Mouse (Mus musculus) layer of hippocampus, postnatal 36 days (tissue): ENCODE data around the gene Hoxd9. TPM values are rescaled to one million over a fixed set of nuclear protein-coding genes. Genes with fewer than 3 reads are reported as not detected.

Experiments used
- DNase-seq, 2 experiments: peaks; one replicate each; pipeline ENCODE4 v3.0.0; 2022
- total RNA-seq, 2 experiments: library from RNA; stranded (reverse); gene quantifications; 2 replicates each; pipeline ENCODE4 v1.2.3; 2021

The Hoxd9 gene
- total RNA-seq, 2 experiments from 2014 or later = not detected

DNA sequence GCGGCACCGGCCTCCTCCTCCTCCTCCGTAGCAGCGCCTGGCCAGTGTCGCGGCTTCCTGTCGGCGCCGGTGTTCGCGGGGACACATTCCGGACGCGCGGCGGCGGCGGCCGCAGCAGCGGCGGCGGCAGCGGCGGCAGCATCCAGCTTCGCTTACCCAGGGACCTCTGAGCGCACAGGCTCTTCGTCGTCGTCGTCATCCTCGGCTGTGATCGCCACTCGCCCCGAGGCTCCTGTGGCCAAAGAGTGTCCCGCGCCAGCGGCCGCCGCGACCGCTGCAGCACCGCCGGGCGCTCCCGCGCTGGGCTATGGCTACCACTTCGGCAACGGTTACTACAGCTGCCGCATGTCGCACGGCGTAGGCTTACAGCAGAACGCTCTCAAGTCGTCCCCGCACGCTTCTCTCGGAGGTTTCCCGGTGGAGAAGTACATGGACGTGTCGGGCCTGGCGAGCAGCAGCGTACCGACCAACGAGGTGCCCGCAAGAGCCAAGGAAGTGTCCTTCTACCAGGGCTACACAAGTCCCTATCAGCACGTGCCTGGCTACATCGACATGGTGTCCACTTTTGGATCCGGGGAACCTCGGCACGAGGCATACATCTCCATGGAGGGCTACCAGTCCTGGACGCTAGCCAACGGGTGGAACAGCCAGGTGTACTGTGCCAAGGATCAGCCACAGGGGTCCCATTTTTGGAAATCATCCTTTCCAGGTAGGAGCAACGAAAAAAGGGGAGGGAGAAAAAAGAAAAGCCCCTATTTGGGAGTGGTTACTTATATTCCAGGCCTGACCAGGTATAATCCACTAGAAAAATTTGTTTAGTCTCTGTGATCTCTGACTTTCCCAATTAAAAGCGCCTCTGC, 28.9 kb upstream of the Hoxd9 start:
- DNase-seq = no peak

DNA sequence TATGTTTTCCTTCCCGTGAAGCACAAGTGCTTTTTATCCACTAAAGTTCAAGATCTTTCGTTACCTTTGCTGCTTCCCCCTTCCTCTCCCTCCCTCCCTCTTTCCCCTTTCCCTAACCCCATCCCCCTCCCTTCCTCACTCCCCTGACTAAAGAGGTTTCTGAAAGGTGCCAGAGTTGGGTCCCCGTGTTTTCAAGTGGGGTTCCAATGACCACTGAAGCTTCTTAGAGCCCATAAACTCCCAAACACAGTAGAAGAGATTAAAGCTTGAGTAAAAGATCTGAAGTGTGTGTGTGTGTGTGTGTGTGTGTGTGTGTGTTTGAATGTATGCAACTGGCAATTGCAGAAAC, 28.3 kb upstream of the Hoxd9 start:
- DNase-seq = no peak

DNA sequence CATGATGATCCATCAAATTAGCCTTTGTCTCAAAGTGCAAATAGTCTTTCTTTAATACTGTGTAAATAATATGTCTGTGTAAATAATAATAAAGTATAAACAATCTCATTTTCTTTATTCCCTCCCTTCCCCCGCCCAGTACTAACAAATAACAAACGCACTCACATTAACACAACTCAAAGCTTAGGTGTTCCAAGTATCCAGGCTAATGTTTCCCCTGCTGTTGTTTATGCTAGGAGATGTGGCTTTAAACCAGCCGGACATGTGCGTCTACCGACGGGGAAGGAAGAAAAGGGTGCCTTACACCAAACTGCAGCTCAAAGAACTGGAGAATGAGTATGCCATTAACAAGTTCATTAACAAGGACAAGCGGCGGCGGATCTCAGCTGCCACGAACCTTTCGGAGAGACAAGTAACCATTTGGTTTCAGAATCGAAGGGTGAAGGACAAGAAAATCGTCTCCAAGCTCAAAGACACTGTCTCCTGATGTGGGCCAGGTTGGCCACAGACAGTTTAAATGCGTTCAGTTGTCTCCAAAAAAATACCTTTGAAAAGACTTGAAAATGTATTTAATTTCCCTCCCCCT, 27.8 kb upstream of the Hoxd9 start:
- DNase-seq = no peak

DNA sequence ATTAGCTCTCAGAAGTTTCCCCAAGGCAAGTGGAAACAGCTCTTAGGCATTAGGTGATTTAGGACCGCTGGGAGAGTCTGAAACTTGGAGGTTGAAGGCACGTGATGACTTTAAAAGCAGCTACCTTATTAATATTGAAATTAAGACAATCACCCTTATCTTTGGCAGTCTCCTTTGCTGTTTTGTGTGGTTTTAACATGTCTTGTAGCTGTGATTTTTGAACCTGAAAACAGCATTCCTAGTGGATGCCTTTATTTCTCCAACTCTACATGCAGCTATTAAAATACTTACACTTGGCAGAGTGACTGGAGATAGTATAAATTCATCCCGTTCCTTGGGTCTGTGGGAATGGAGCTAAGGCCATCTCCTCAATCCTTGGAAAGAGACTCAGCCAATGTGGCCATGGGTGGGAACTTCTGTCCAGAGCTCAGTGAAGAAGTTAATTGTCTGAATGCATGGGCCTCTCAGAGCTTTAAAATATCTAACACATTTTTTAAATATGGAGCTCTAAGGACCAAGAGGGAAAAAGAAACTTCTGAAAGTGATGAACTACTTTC, 26.8 kb upstream of the Hoxd9 start:
- no peak for DNase-seq

DNA sequence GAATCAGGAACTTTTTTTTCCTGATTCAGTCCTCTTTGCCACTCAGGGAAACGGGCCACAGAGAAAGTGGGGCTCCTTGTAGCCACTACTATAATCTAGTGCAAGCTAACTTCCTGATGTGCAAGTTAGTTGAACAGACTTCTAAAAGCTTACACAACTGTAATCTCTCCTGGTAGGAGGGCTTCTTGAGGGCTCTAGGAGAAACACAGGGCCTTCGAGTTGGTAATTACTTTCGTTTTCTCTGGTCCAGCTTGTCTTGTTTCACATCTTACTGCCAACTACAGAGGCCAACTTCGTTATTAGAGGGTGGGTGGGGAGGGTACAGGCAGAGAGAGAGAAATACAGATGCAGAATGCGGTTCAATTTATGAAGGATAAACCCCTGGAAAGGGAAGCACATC, 25.7 kb upstream of the Hoxd9 start:
- DNase-seq = no peak

DNA sequence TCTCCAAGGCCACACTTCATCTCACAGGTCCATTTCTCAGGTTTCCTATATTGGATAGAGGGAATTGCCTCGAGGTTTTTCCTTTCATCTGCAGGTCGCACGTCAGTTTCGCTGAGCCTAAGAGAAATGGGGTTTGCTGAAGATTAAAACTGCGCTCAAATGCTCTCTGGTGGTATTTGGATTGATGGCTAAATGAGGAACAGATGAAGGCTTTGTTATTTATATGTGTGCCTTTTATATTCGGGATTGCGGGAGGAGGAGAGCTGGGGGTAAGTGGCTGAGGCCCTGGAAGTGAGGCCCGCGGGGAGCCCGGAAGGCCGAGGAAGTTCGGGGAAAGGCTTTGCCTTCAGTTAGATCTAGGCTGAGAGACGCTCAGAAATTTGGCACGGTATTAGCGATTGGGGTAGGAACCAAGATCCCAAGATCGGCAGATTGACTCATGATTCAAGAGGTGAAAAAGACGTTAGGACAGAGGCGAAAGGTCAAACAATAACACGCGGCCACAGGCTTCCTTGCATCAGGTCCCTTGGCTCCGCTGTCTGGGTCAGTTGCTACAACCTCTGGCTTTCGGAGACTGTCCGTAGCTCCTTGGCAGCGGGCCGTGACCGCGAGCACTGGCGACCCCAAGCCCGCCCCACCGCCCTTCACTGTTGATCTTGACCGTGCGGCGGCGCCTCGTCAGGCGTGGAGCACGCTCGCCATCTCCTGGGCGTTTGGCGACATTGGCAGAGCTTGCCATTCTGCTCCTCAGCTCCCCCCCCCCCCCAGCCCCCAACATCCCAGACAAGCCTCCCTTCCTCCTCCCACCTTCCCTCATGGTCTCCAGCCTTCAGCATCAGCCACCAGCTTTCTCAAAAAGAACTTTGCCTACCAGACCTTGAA, 24.8 kb upstream of the Hoxd9 start:
- no peak for DNase-seq

DNA sequence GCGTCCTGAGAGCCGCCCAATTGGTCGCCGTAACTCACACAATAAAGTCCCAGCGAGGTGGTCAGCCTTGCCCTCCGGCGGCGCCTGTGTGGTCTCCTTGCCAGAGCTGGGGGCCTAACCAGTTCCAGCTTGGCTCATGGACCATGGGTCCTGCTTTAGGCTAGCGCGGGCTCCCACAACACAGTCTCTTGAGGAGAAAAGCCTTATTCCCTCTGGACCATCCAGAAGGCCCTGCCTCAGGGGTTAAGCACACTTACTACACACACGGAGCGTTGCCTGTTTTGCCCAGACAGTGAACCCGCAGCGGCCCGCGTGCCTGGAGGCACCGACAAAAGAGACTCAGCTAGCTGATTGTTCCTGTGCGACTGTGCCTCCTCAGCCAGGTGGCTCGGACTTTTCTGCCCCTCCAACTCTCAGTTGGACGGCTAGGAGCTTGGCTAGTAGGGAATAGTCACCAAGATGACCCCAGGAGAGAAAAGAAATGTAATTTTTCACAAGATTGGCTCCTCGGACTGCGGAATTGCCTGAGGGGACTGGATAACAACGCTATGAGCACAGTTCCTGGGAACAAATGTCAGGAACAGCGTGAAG, 23.6 kb upstream of the Hoxd9 start:
- DNase-seq = no peak

DNA sequence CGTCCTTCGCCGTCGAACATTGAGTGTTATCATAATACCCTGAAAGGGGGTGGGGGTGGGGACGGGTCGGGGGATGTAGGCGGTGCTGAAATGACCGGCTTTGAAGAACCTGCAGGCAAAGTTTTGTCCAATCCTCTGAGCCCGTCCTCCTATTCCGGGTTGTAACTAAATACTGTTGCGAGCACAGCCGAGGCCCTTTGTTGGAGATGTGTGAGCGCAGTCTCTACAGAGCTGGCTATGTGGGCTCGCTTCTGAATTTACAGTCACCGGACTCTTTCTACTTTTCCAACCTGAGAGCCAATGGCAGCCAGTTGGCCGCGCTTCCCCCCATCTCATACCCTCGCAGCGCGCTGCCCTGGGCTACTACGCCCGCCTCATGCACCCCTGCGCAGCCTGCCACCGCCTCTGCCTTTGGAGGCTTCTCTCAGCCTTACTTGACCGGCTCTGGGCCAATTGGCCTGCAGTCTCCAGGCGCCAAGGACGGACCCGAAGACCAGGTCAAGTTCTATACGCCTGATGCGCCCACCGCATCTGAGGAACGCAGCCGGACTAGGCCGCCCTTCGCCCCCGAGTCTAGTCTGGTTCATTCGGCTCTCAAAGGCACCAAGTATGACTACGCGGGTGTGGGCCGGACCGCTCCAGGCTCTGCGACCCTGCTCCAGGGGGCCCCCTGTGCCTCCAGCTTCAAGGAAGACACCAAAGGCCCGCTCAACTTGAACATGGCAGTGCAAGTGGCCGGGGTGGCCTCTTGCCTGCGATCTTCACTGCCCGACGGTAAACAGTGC, 22.5 kb upstream of the Hoxd9 start, which contains the start of gene Hoxd12:
Hoxd12 (plus strand) TSS at position 133 of the 785 bp plus-strand sequence.
- DNase-seq = no peak

DNA sequence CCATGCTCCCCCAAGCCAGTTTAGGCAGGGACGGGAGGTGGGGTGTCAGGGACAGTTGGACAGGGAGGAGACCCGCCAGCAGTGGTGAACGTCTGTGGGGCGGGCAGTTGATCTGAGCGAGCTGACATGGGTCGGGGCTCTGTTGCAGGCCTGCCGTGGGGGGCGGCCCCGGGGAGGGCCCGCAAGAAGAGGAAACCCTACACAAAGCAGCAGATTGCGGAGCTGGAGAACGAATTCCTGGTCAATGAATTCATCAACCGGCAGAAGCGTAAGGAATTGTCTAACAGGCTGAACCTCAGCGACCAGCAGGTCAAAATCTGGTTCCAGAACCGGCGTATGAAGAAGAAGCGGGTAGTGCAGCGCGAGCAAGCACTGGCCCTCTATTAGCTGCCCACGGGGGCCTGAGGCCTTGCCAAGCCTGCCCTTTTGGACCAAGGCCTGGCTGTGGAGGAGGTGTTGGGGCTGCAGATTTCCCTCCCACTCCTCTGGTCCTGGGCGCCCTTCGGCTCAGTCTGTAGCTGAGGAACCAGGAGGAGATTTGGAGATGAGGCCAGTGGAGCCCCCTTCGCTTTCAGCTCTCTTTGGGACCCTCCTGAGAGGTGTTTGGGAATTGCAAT, 21.8 kb upstream of the Hoxd9 start:
- no peak for DNase-seq

DNA sequence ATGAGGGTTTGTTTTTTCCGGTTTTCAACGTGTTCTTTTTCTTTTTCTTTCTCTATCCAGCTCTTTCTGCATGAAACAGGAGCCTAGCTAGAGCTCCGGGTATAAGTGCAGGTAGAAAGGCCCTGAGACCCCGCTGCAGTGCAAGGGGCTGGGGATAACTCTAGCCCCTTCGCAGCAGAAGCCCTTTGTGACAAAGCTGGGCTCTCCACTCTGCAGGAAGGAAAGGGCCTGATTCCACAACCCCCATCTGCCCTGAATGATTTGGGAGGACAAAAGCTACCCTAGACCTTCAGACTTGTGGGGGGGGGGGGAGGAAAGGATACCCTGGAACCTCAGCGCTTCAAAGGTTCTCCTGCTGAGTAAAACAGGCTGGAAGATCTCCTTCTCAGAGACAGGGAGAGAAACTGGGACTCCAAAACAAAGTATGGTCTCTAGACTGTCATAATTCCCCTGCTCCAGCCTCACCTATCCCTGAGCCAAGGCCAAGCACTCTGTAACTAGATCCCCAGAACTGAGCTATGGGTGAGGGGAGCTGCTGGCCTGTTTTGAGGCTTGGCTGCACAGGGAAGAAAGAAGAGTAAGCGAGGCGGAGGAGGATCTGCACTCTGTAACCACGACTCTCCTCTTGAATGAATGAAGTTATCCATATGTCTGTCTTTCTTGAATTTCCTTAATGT, 21.0 kb upstream of the Hoxd9 start:
- no peak for DNase-seq

DNA sequence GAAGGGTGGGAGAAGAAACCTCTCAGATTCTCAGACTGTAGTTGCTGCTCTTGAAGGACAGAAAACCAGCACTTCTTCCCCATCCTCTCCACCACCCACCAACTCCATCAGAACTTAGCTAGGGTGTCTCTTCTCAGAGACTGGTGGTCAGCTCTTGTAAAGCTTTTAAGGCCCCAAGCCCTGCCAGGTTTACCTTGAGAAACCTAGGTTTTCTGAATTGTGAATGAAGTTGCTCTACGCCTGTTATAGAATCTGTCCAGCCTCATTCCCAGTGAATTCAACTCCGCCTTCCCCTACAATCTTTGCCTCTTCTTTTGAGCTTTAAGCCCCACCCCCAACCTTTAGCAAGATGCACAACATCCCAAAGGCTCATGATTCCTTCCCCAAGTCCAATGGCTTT, 20.4 kb upstream of the Hoxd9 start:
- no peak for DNase-seq

DNA sequence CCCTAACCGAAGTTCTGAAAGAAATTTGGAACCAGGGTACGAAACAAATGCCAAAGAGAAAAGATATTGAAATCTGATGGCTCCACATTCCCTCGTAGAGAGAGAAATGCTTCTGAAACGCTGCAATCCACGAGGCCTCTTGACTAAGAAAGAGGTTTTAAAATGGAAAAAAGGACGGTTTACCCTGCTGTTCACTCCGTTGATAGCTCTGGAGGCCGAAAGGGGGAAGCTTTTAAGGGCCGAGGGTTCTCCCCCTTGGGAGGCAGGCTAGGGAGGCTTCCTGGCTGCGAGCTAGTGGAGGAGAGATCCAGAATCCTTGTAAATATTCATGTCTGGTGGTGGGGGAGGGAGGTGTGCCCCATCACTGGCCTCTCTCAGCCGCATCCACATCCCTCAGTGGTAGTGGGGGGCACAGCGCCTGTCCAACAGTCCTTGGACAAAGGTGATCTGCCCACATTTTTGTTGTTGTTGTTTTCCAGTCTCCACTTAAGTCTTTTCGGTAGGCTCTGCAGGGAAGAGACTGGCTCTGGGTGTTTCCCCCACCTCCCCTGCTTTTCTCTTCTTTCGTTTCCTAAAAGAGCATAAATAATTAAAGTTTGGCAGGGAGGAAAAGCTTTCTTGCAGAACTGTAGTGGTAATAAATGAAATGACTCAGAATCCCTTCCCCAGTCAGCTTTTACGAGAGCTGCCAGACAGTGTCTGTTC, 18.5 kb upstream of the Hoxd9 start, which contains the start of gene Hoxd11:
Hoxd11 (plus strand) TSS at position 667 of the 705 bp plus-strand sequence.
- no peak for DNase-seq

DNA sequence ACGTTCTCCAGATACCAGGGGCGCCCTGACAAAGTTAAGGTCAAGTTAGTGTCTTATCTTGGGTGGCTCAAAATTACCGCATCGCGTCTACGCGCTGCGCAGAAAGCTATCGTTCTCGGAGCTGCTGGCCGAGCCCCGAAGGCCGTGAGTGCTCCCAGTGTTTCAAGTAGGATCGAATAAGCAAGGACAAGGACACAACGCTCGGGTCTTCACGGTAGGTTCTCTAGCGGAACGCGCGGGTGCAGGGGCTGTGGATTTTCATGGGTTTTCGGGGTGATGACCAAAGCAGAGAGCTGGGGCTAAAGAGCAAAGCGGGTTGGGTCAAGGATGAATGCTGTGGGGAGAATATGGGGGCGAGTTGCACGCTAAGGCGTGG, 17.9 kb upstream of the Hoxd9 start:
- no peak for DNase-seq

DNA sequence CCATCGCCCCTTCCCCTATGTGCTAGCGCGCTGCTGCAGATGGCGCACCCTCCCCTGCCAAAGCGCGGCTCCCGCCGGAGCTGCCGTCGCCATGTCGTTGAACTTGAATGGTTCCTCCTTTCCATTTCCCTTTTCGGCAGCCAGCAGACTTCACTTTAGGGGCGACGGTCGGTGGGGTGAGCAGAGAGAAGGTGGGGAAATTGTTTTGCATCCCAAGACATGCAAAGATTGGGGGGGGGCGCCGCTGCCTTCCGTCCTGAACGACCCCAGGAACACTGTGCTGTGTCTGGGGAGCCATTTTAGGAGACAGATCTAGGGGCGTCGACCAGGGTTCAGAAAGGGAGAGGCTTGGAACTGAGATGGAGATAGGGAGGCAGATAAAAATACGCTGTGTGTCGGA, 17.5 kb upstream of the Hoxd9 start:
- no peak for DNase-seq

DNA sequence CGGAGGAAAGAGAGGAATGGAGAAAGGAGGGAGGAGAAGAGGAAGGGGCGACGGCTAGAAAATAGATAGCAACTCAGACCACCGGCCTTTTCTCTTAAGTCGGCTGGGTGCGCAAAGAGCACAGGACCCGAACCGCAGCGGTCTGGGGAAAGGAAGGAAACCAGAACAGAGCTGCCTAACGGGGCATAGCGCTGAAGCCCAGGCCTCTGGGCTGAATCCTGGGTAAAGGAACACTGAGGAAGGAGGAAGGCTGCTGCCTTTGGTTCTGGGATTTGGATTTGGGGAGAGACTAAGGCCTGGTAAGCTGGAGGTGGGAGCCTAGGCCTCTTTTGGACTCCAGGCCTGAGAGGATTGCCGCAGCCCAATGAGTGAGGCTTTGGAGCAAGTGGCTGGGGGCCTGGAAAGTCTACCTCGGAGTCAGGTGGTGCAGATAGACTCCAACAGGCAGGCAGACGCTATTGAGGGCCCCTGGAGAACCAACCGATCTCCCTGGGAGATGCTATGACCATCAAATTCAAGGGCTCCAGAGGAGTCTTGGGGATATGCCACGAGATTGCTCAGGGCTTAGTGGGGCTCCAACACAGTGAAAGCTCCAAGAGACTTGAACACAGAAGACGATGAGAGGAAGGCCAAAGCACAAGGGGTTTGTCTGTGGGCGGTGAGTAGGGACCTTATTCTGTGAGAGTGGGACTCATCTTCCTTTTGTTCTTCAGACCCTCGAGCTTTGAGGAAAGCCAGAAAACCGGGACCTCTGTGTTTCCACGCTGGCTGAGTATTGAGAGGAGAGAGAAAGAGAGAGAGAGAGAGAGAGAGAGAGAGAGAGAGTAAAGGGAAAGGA, 16.7 kb upstream of the Hoxd9 start:
- DNase-seq = no peak

DNA sequence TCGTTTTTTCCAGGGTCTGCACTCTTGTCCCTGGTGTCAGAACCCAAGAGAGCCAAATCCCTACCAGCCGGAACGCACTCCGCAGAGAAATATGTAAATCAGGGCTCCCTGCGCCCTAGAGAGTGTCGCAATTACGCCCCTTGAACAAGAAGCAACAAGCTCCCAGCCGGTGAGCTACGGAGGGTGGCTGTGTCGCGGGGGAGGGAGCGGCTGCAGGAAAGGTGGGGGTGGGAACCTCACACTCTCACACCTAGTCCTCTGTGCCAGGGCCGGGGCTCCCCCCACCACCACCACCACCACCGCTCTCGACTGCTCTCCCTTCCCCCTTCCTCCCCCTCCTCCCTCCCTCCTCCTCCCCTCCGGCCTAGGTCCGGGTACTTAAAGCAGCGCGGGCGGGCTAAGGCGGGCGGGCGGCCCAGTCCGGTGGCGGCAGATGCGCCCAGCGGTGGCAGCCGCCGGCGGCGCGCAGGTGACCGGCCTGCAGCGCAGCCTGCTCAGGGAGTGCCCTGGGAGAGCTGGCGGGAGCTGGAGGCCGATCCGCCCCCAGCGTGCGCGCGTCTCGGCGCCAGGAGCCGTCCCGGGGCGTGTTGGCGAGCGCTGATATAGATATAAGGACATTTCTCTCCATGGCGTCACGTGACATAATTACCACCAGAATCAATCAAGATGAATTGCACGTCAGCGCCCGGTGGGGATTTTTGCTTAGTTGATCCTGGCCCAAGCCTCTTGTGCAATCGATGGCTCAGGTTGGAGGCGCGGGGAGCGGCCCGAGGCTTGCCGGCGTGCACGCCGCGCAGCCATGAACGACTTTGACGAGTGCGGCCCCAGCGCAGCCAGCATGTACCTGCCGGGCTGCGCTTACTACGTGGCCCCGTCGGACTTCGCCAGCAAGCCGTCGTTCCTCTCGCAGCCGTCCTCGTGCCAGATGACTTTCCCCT, 15.7 kb upstream of the Hoxd9 start:
- DNase-seq = no peak

DNA sequence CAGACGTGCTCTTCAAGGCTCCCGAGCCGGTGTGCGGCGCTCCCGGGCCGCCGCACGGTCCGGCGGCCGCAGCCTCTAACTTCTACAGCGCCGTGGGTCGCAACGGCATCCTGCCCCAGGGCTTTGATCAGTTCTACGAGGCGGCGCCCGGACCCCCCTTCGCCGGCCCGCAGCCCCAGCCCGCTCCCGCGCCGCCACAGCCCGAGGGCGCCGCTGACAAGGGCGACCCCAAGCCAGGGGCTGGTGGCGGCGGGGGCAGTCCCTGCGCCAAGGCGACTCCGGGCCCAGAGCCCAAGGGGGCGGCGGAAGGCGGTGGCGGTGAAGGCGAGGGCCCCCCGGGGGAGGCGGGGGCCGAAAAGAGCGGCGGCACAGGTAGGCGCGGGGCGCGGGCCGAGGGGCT, 14.7 kb upstream of the Hoxd9 start:
- DNase-seq = no peak

DNA sequence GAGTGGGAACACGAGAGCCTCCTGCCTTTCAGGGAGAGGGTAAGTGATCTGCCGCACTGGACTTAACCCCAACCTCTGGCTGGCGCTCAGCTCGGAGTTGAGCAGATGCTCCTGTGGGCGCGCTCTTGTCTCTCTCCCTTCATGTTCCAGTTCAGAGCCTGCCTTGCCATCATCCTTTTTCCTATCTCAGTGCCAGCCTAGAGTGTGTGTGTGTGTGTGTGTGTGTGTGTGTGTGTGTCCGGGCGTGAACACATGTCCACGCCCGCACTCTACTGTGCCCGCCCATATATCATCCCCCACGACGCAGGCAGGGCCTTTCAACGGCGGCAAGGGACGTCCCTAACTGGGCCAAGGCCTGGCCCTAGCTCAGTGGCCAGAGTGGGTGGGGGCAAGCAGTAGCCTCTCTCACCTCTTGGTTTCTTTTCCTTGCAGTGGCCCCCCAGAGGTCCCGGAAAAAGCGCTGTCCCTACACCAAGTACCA, 14.0 kb upstream of the Hoxd9 start:
- DNase-seq = no peak
